Mouse (Mus musculus): ENCODE measurements around the gene Olfm2.

- TF ChIP-seq USF1 (IDR thresholded peaks at IDR 0.05; ENCODE audit: low read depth): no peak
- TF ChIP-seq POLR2AphosphoS2 (IDR thresholded peaks at IDR 0.05; ENCODE audit: insufficient read length, low read depth): no peak
- no peak for TF ChIP-seq E2F4 (IDR thresholded peaks at IDR 0.05; ENCODE audit: insufficient read depth)
- TF ChIP-seq POLR2A (IDR thresholded peaks at IDR 0.05; ENCODE audit: insufficient read length, low read depth): no peak
- no peak for TF ChIP-seq TCF3 (IDR thresholded peaks at IDR 0.05; ENCODE audit: insufficient read length, low read depth)
- no peak for TF ChIP-seq TCF12 (IDR thresholded peaks at IDR 0.05; ENCODE audit: insufficient read depth, poor library complexity, severe bottlenecking)
- TF ChIP-seq MAX (IDR thresholded peaks at IDR 0.05; ENCODE audit: low read depth): no peak
- TF ChIP-seq CEBPB (IDR thresholded peaks at IDR 0.05; ENCODE audit: insufficient read depth, poor library complexity, severe bottlenecking): no peak
- no peak for TF ChIP-seq MYOD1 (IDR thresholded peaks at IDR 0.05; ENCODE audit: control insufficient read depth in 1 of 3, insufficient read length in 2 of 3, low read depth in 2 of 3)
- no peak for TF ChIP-seq SRF (IDR thresholded peaks at IDR 0.05; ENCODE audit: control insufficient read depth, insufficient read length, low read depth)
- no peak for TF ChIP-seq MYOG (IDR thresholded peaks at IDR 0.05; ENCODE audit: control insufficient read depth in 1 of 3, insufficient read depth in 1 of 3, insufficient read length in 2 of 3, low read depth in 2 of 3)
Observed at GRCm38 (mm10) chr9:20652260-20652658, 93.9 kb downstream of the Olfm2 start.

Data from myocyte (in vitro differentiated cells).